Mouse (Mus musculus): ENCODE results near the gene Sppl3. TPM values are rescaled to one million over a fixed set of nuclear protein-coding genes. Genes with fewer than 3 reads are reported as not detected.

Gene Sppl3
- polyA plus RNA-seq, 1 experiment: 69.2 TPM

GRCm38 (mm10) chr5:115022021-115022420 lies 11.1 kb downstream of the Sppl3 start:
- H3K36me3 ChIP-seq (ENCODE audit: control insufficient read depth, insufficient read depth, low read length, poor library complexity, severe bottlenecking): no peaks in the 10 kb centered on the region
- no peaks in the 10 kb centered on the region for H3K27me3 ChIP-seq (ENCODE audit: control insufficient read depth, insufficient read depth, low read length, poor library complexity, severe bottlenecking)
- no peak overlapping the region for H3K9ac ChIP-seq (ENCODE audit: low read depth, poor library complexity, severe bottlenecking)
- H3K9me3 ChIP-seq (replicated peaks; ENCODE audit: control insufficient read depth, insufficient read depth, low read length, poor library complexity, severe bottlenecking): no peaks in the 10 kb centered on the region
- no peak overlapping the region for H3K27ac ChIP-seq (ENCODE audit: insufficient read depth, low read length)
- H3K4me3 ChIP-seq (ENCODE audit: low read depth, low read length): no peak overlapping the region
- H3K4me1 ChIP-seq (ENCODE audit: control insufficient read depth, insufficient read depth, low read length): peaks cover 1% of the 10 kb centered on the region
- TF ChIP-seq CTCF (IDR thresholded peaks at IDR 0.05; ENCODE audit: low read depth, low read length): no peak
- no peak for TF ChIP-seq POLR2A (IDR thresholded peaks at IDR 0.05; ENCODE audit: insufficient read depth, low read length)
- no peak for TF ChIP-seq EP300 (IDR thresholded peaks at IDR 0.05; ENCODE audit: insufficient read depth, low read depth, low read length)

DNA sequence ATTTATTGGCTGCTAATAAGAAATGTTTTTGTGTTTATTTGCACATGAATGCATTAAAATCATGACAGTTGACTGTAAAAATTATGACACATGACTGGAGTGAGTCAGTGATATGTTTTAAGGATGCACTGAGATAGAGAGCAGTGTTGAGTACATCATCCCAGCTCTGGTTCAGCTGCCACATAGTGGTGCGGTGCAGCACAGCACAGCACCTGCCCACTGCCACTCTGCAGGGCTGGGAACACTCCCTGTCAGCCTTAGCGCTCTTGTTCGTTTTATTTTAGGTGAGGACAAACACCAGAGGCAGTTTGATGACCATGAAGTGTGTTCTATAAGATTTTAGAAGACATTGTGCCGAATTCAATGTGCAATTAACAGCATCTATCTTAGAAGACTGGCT lies 15.2 kb downstream of the Sppl3 start:
- H3K4me3 ChIP-seq (ENCODE audit: low read depth, low read length): no peak overlapping the region
- no peak overlapping the region for H3K27ac ChIP-seq (ENCODE audit: insufficient read depth, low read length)
- H3K9ac ChIP-seq (ENCODE audit: low read depth, poor library complexity, severe bottlenecking): no peak overlapping the region
- H3K36me3 ChIP-seq (ENCODE audit: control insufficient read depth, insufficient read depth, low read length, poor library complexity, severe bottlenecking): peaks cover 4% of the 10 kb centered on the region; the same call in 1 of the 2 replicates
- peaks cover 3% of the 10 kb centered on the region for H3K4me1 ChIP-seq (ENCODE audit: control insufficient read depth, insufficient read depth, low read length)
- H3K27me3 ChIP-seq (ENCODE audit: control insufficient read depth, insufficient read depth, low read length, poor library complexity, severe bottlenecking): no peaks in the 10 kb centered on the region
- no peak for TF ChIP-seq POLR2A (IDR thresholded peaks at IDR 0.05; ENCODE audit: insufficient read depth, low read length)
- no peak for TF ChIP-seq CTCF (IDR thresholded peaks at IDR 0.05; ENCODE audit: low read depth, low read length)
- no peak for TF ChIP-seq EP300 (IDR thresholded peaks at IDR 0.05; ENCODE audit: insufficient read depth, low read depth, low read length)
- no peaks in the 10 kb centered on the region for H3K9me3 ChIP-seq (replicated peaks; ENCODE audit: control insufficient read depth, insufficient read depth, low read length, poor library complexity, severe bottlenecking)

- Histone ChIP-seq H3K4me3 (ENCODE audit: low read depth, low read length) (no peak overlapping the region), H3K27ac (ENCODE audit: insufficient read depth, low read length) (no peak overlapping the region), H3K27me3 (ENCODE audit: control insufficient read depth, insufficient read depth, low read length, poor library complexity, severe bottlenecking) (no peaks in the 10 kb centered on the region), H3K9me3 (replicated peaks; ENCODE audit: control insufficient read depth, insufficient read depth, low read length, poor library complexity, severe bottlenecking) (no peaks in the 10 kb centered on the region), H3K4me1 (ENCODE audit: control insufficient read depth, insufficient read depth, low read length) (peaks cover 3% of the 10 kb centered on the region), H3K36me3 (ENCODE audit: control insufficient read depth, insufficient read depth, low read length, poor library complexity, severe bottlenecking) (peaks cover 4% of the 10 kb centered on the region; the same call in 1 of the 2 replicates), H3K9ac (ENCODE audit: low read depth, poor library complexity, severe bottlenecking) (no peak overlapping the region)
- TF ChIP-seq CTCF (IDR thresholded peaks at IDR 0.05; ENCODE audit: low read depth, low read length) (no peak), POLR2A (IDR thresholded peaks at IDR 0.05; ENCODE audit: insufficient read depth, low read length) (no peak), EP300 (IDR thresholded peaks at IDR 0.05; ENCODE audit: insufficient read depth, low read depth, low read length) (no peak)
Observed at GRCm38 (mm10) chr5:115027109-115027508, 16.2 kb downstream of the Sppl3 start.

- Histone ChIP-seq H3K4me1 (ENCODE audit: control insufficient read depth, insufficient read depth, low read length) (peaks cover 3% of the 10 kb centered on the region), H3K4me3 (ENCODE audit: low read depth, low read length) (no peak overlapping the region), H3K9me3 (replicated peaks; ENCODE audit: control insufficient read depth, insufficient read depth, low read length, poor library complexity, severe bottlenecking) (no peaks in the 10 kb centered on the region), H3K27me3 (ENCODE audit: control insufficient read depth, insufficient read depth, low read length, poor library complexity, severe bottlenecking) (no peaks in the 10 kb centered on the region), H3K27ac (ENCODE audit: insufficient read depth, low read length) (no peak overlapping the region), H3K36me3 (ENCODE audit: control insufficient read depth, insufficient read depth, low read length, poor library complexity, severe bottlenecking) (peaks cover 4% of the 10 kb centered on the region; the same call in 1 of the 2 replicates), H3K9ac (ENCODE audit: low read depth, poor library complexity, severe bottlenecking) (no peak overlapping the region)
- no peak for TF ChIP-seq EP300 (IDR thresholded peaks at IDR 0.05; ENCODE audit: insufficient read depth, low read depth, low read length)
- no peak for TF ChIP-seq POLR2A (IDR thresholded peaks at IDR 0.05; ENCODE audit: insufficient read depth, low read length)
- TF ChIP-seq CTCF (IDR thresholded peaks at IDR 0.05; ENCODE audit: low read depth, low read length): no peak
Observed at GRCm38 (mm10) chr5:115028920-115029319, 18.0 kb downstream of the Sppl3 start.

DNA sequence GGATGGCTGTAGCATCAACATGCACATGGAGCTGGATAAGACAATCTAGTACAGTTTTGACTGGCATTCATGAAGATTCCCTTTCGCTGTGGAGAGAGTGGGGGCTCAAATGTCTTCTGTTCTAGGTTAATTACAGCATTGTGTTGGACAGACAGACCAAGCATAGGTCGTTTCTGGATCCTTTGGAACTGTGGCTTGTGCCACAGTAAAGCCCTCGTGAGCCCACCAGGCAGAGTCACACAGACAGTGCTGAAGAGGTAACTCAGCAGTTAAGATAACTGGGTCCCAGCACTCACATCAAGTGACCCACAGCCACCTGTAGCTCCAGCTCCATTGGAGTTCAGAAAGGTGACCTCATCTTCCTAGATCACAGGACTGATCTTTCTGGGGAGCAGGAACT lies 18.6 kb downstream of the Sppl3 start:
- Histone ChIP-seq H3K4me3 (ENCODE audit: low read depth, low read length) (no peak overlapping the region), H3K36me3 (ENCODE audit: control insufficient read depth, insufficient read depth, low read length, poor library complexity, severe bottlenecking) (peaks cover 4% of the 10 kb centered on the region; the same call in 1 of the 2 replicates)

GRCm38 (mm10) chr5:115031576-115031975 lies 20.6 kb downstream of the Sppl3 start:
- Histone ChIP-seq H3K9ac (ENCODE audit: low read depth, poor library complexity, severe bottlenecking) (no peak overlapping the region), H3K4me1 (ENCODE audit: control insufficient read depth, insufficient read depth, low read length) (peaks cover 2% of the 10 kb centered on the region), H3K4me3 (ENCODE audit: low read depth, low read length) (no peak overlapping the region), H3K27me3 (ENCODE audit: control insufficient read depth, insufficient read depth, low read length, poor library complexity, severe bottlenecking) (no peaks in the 10 kb centered on the region), H3K36me3 (ENCODE audit: control insufficient read depth, insufficient read depth, low read length, poor library complexity, severe bottlenecking) (peaks cover 4% of the 10 kb centered on the region; the same call in 1 of the 2 replicates), H3K9me3 (replicated peaks; ENCODE audit: control insufficient read depth, insufficient read depth, low read length, poor library complexity, severe bottlenecking) (no peaks in the 10 kb centered on the region), H3K27ac (ENCODE audit: insufficient read depth, low read length) (no peak overlapping the region)
- TF ChIP-seq CTCF (IDR thresholded peaks at IDR 0.05; ENCODE audit: low read depth, low read length) (no peak), EP300 (IDR thresholded peaks at IDR 0.05; ENCODE audit: insufficient read depth, low read depth, low read length) (no peak), POLR2A (IDR thresholded peaks at IDR 0.05; ENCODE audit: insufficient read depth, low read length) (no peak)

More for the DNA sequence above, 18.6 kb downstream of the Sppl3 start:
- H3K27ac ChIP-seq (ENCODE audit: insufficient read depth, low read length): no peak overlapping the region
- no peak overlapping the region for H3K9ac ChIP-seq (ENCODE audit: low read depth, poor library complexity, severe bottlenecking)
- H3K9me3 ChIP-seq (replicated peaks; ENCODE audit: control insufficient read depth, insufficient read depth, low read length, poor library complexity, severe bottlenecking): no peaks in the 10 kb centered on the region
- peaks cover 3% of the 10 kb centered on the region for H3K4me1 ChIP-seq (ENCODE audit: control insufficient read depth, insufficient read depth, low read length)
- H3K27me3 ChIP-seq (ENCODE audit: control insufficient read depth, insufficient read depth, low read length, poor library complexity, severe bottlenecking): no peaks in the 10 kb centered on the region
- TF ChIP-seq EP300 (IDR thresholded peaks at IDR 0.05; ENCODE audit: insufficient read depth, low read depth, low read length) (no peak), CTCF (IDR thresholded peaks at IDR 0.05; ENCODE audit: low read depth, low read length) (no peak), POLR2A (IDR thresholded peaks at IDR 0.05; ENCODE audit: insufficient read depth, low read length) (no peak)

All from ES-Bruce4 (cell line).